Mouse (Mus musculus): Measurements from ENCODE around the gene Vasn.

GRCm38 (mm10) chr16:4683581-4684456 lies 44.1 kb downstream of the Vasn start:
- TF ChIP-seq E2F4 (IDR thresholded peaks at IDR 0.05; ENCODE audit: insufficient replicate concordance, low read depth, low read length) (0 out of 2 replicates have a peak, but pooled peaks have one; percentile 12), CTCF (conservative IDR thresholded peaks at IDR 0.05 in 1 of 2, IDR thresholded peaks at IDR 0.05 in 1 of 2; ENCODE audit: low read depth in 2 of 2, low read length in 2 of 2) (no peak), POLR2AphosphoS2 (IDR thresholded peaks at IDR 0.05; ENCODE audit: low read depth, low read length) (peak; percentile 88), EP300 (IDR thresholded peaks at IDR 0.05; ENCODE audit: low read length) (no peak; the same call in 1 of the 2 replicates)

Measured in CH12.LX (cell line).